Mouse (Mus musculus) olfactory bulb, adult 2 months (tissue): ENCODE data around the gene Myo18a.
"Not testable (repeated sequence)": the region's sequence is repeated elsewhere in the genome, so short reads cannot be mapped to it uniquely, and the experiment has no call there.

ENCODE experiments used
- CTCF ChIP-seq: fragments of 200-500 bp; IDR thresholded peaks from 2 replicates; pipeline ENCODE4 v1.5.1; 2012; ENCODE audit warnings: low read depth, mild to moderate bottlenecking, low read length, moderate library complexity; ENCODE audit not compliant: insufficient read depth
- POLR2A ChIP-seq: fragments of 200-500 bp; IDR thresholded peaks from 2 replicates; pipeline ENCODE4 v1.6.1; 2012; ENCODE audit warnings: mild to moderate bottlenecking, low read depth, low read length, moderate library complexity; ENCODE audit not compliant: insufficient read depth

DNA sequence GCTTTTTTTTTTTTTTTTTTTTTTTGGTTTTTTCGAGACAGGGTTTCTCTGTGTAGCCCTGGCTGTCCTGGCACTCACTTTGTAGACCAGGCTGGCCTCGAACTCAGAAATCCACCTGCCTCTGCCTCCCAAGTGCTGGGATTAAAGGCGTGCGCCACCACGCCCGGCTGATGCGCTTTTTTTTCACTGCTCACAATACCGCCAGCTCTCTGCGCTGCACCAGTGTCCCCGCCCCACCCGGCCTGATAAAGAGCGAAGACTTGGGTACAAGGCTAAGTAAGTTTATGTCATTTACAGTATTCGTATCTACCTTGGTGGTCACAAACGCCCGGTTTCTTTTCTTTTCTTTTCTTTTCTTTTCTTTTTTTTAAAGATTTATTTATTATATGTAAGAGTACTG lies 15.9 kb upstream of the Myo18a start:
- TF ChIP-seq CTCF, POLR2A: not testable (repeated sequence)
